Mouse (Mus musculus) limb, embryonic 11.5 days (tissue): ENCODE measurements around the gene Ptprj. TPM values are rescaled to one million over a fixed set of nuclear protein-coding genes. Genes with fewer than 3 reads are reported as not detected.

Experiments used
- ATAC-seq: fragments of 200-750 bp; cut with Nextera tagmentation; 2 replicates; pipeline ENCODE4 v1.8.0; 2017; ENCODE audit warnings: low read depth; ENCODE audit not compliant: insufficient number of reproducible peaks, low FRiP score, low TSS enrichment
- DNase-seq: peaks from one replicate; pipeline ENCODE4 v3.0.0-alpha.2; 2015; ENCODE audit warnings: low spot score
- H3K27ac ChIP-seq: fragments of 300-500 bp; sonication (generic); replicated peaks from 2 replicates; pipeline ENCODE4 v1.5.1; 2014; ENCODE audit warnings: low read depth, mild to moderate bottlenecking, low read length
- H3K27me3 ChIP-seq: fragments of 300-500 bp; sonication (generic); 2 replicates; pipeline ENCODE4 v1.6.1; 2014; ENCODE audit warnings: mild to moderate bottlenecking, low read length, mixed read lengths; ENCODE audit not compliant: control insufficient read depth, insufficient read depth
- H3K36me3 ChIP-seq: fragments of 300-500 bp; sonication (generic); 2 replicates; pipeline ENCODE4 v1.6.1; 2014; ENCODE audit warnings: mild to moderate bottlenecking, low read length, moderate library complexity, mixed read lengths; ENCODE audit not compliant: control insufficient read depth, insufficient read depth
- H3K4me1 ChIP-seq: fragments of 300-500 bp; sonication (generic); 2 replicates; pipeline ENCODE4 v1.6.1; 2014; ENCODE audit warnings: low read length, mixed read lengths; ENCODE audit not compliant: control insufficient read depth, insufficient read depth
- H3K4me2 ChIP-seq: fragments of 300-500 bp; sonication (generic); 2 replicates; pipeline ENCODE4 v1.6.1; 2014; ENCODE audit warnings: low read depth, mild to moderate bottlenecking, moderate library complexity; ENCODE audit not compliant: severe bottlenecking
- H3K4me3 ChIP-seq: fragments of 300-500 bp; sonication (generic); 2 replicates; pipeline ENCODE4 v1.5.1; 2014; ENCODE audit warnings: low read depth, low read length
- H3K9ac ChIP-seq: fragments of 300-500 bp; sonication (generic); 2 replicates; pipeline ENCODE4 v1.6.1; 2014; ENCODE audit warnings: mild to moderate bottlenecking, low read length
- H3K9me3 ChIP-seq: fragments of 300-500 bp; sonication (generic); 2 replicates; pipeline ENCODE4 v1.6.1; 2016; ENCODE audit warnings: low read length; ENCODE audit not compliant: control insufficient read depth
- WGBS: fragments of 180-500 bp; shearing (Covaris S2); extraction: QIAGEN DNeasy Blood & Tissue Kit; methylation state at CpG from one replicate; pipeline ENCODE4 v1.1.7; 2014; 5-methylcytosine and 5-hydroxymethylcytosine counted together
- polyA plus RNA-seq: library from polyadenylated mRNA; unstranded; fragments of >200 nt; fragmentation: Nextera tagmentation; extraction: Ambion mirVana; gene quantifications from 2 replicates; pipeline ENCODE4 v1.2.1, GENCODE M21; 2014

Ptprj gene
- polyA plus RNA-seq, 1 experiment from 2014 or later: 1.4 TPM

GRCm38 (mm10) chr2:90486226-90486755 is 94.2 kb downstream of the Ptprj start:
- H3K27ac ChIP-seq: no peak overlapping the region
- no peaks in the 10 kb centered on the region for H3K27me3 ChIP-seq
- H3K36me3 ChIP-seq: no peaks in the 10 kb centered on the region
- no peaks in the 10 kb centered on the region for H3K9me3 ChIP-seq
- ATAC-seq: no peak
- 65% methylated on average over 3 of the region's 3 CpGs for WGBS
- H3K9ac ChIP-seq: no peak overlapping the region
- no peaks in the 10 kb centered on the region for H3K4me1 ChIP-seq
- DNase-seq: no peak
- H3K4me3 ChIP-seq: no peak overlapping the region
- H3K4me2 ChIP-seq: no peak overlapping the region

GRCm38 (mm10) chr2:90481505-90481904 is 98.9 kb downstream of the Ptprj start:
- Histone ChIP-seq H3K9me3 (no peaks in the 10 kb centered on the region), H3K27ac (no peak overlapping the region), H3K27me3 (no peaks in the 10 kb centered on the region), H3K9ac (no peak overlapping the region), H3K4me2 (no peak overlapping the region), H3K4me1 (no peaks in the 10 kb centered on the region), H3K36me3 (no peaks in the 10 kb centered on the region), H3K4me3 (no peak overlapping the region)
- WGBS: 86% methylated on average over 6 of the region's 6 CpGs
- no peak for DNase-seq
- ATAC-seq: no peak

- Histone ChIP-seq H3K27me3 (no peaks in the 10 kb centered on the region), H3K27ac (no peak overlapping the region), H3K9ac (no peak overlapping the region), H3K4me2 (no peak overlapping the region), H3K36me3 (no peaks in the 10 kb centered on the region), H3K4me1 (no peaks in the 10 kb centered on the region), H3K4me3 (no peak overlapping the region), H3K9me3 (no peaks in the 10 kb centered on the region)
- WGBS: 76% methylated on average over 13 of the region's 13 CpGs
- DNase-seq: no peak
- no peak for ATAC-seq
These were observed 99.6 kb downstream of the Ptprj start for GRCm38 (mm10) chr2:90480747-90481308.

- 0 out of 2 replicates have a peak, but pooled peaks cover 2% of the 10 kb centered on the region for H3K4me1 ChIP-seq
- no peak for DNase-seq
- no peak overlapping the region for H3K4me3 ChIP-seq
- WGBS: 93% methylated on average over 7 of the region's 7 CpGs
- H3K27ac ChIP-seq: no peak overlapping the region
- no peak for ATAC-seq
- no peak overlapping the region for H3K9ac ChIP-seq
- H3K27me3 ChIP-seq: no peaks in the 10 kb centered on the region
- no peaks in the 10 kb centered on the region for H3K9me3 ChIP-seq
- no peak overlapping the region for H3K4me2 ChIP-seq
- H3K36me3 ChIP-seq: no peaks in the 10 kb centered on the region
These were observed 101.9 kb downstream of the Ptprj start for GRCm38 (mm10) chr2:90478531-90478930.

- Histone ChIP-seq H3K9ac (no peak overlapping the region), H3K4me2 (no peak overlapping the region), H3K4me3 (no peak overlapping the region), H3K4me1 (0 out of 2 replicates have a peak, but pooled peaks cover 2% of the 10 kb centered on the region), H3K27me3 (no peaks in the 10 kb centered on the region), H3K36me3 (no peaks in the 10 kb centered on the region), H3K27ac (no peak overlapping the region), H3K9me3 (no peaks in the 10 kb centered on the region)
- 22% methylated on average over 8 of the region's 8 CpGs for WGBS
- DNase-seq: no peak
- no peak for ATAC-seq
These were observed 102.8 kb downstream of the Ptprj start for GRCm38 (mm10) chr2:90477617-90478016.

- H3K4me2 ChIP-seq: no peak overlapping the region
- no peaks in the 10 kb centered on the region for H3K9me3 ChIP-seq
- H3K4me1 ChIP-seq: 0 out of 2 replicates have a peak, but pooled peaks cover 2% of the 10 kb centered on the region
- H3K27me3 ChIP-seq: no peaks in the 10 kb centered on the region
- ATAC-seq (no peak), DNase-seq (no peak)
- H3K36me3 ChIP-seq: no peaks in the 10 kb centered on the region
- no peak overlapping the region for H3K9ac ChIP-seq
- WGBS: 62% methylated on average over 4 of the region's 5 CpGs
- H3K4me3 ChIP-seq: no peak overlapping the region
- no peak overlapping the region for H3K27ac ChIP-seq
These were observed 103.7 kb downstream of the Ptprj start for GRCm38 (mm10) chr2:90476792-90477191.

GRCm38 (mm10) chr2:90476319-90476718 is 104.1 kb downstream of the Ptprj start:
- no peak for DNase-seq
- Histone ChIP-seq H3K4me1 (0 out of 2 replicates have a peak, but pooled peaks cover 2% of the 10 kb centered on the region), H3K9me3 (no peaks in the 10 kb centered on the region), H3K27ac (no peak overlapping the region), H3K36me3 (no peaks in the 10 kb centered on the region), H3K9ac (no peak overlapping the region), H3K27me3 (no peaks in the 10 kb centered on the region), H3K4me2 (no peak overlapping the region), H3K4me3 (no peak overlapping the region)
- WGBS: 77% methylated on average over 11 of the region's 11 CpGs
- ATAC-seq: no peak

- H3K27me3 ChIP-seq: no peaks in the 10 kb centered on the region
- 3% methylated on average over 11 of the region's 11 CpGs for WGBS
- DNase-seq (peak; percentile 90), ATAC-seq (peak; percentile 83)
- peak overlapping the region; percentile 32; the same call in 1 of the 2 replicates for H3K9ac ChIP-seq
- no peaks in the 10 kb centered on the region for H3K36me3 ChIP-seq
- no peaks in the 10 kb centered on the region for H3K9me3 ChIP-seq
- H3K4me1 ChIP-seq: 0 out of 2 replicates have a peak, but pooled peaks cover 2% of the 10 kb centered on the region
- H3K4me2 ChIP-seq: peak overlapping the region; percentile 36; the same call in 1 of the 2 replicates
- no peak overlapping the region for H3K4me3 ChIP-seq
- 0 out of 2 replicates have a peak overlapping the region, but pooled peaks have one; percentile 26 for H3K27ac ChIP-seq
These were observed 105.6 kb downstream of the Ptprj start for GRCm38 (mm10) chr2:90474593-90475405.
